Mouse (Mus musculus) right cerebral cortex, adult 2 months (tissue): Measurements from ENCODE around the gene Asnsd1.
"Not testable (repeated sequence)": the region's sequence is repeated elsewhere in the genome, so short reads cannot be mapped to it uniquely, and the experiment has no call there.

Experiments
- DNase-seq, 2 experiments: peaks; one replicate each; pipeline ENCODE4 v3.0.0; 2021 to 2022; ENCODE audit warnings: low spot score in 2 of 2

The Asnsd1 gene

GRCm38 (mm10) chr1:53352327-53353261, at the start of gene Asnsd1, which contains the start of the genes Asdurf and Gm28551:
Gene Asnsd1 (minus strand): TSS chr1:53352752.
Gene Asdurf (minus strand): TSS chr1:53352619.
Gene Gm28551 (minus strand): TSS chr1:53352667.
- peak; percentile 96 to 99 for DNase-seq

GRCm38 (mm10) chr1:53393936-53394760, 41.6 kb upstream of the Asnsd1 start:
- DNase-seq = peak; percentile 49 to 61

- no peak for DNase-seq
These were observed 36.2 kb upstream of the Asnsd1 start for GRCm38 (mm10) chr1:53388762-53389161.

DNA sequence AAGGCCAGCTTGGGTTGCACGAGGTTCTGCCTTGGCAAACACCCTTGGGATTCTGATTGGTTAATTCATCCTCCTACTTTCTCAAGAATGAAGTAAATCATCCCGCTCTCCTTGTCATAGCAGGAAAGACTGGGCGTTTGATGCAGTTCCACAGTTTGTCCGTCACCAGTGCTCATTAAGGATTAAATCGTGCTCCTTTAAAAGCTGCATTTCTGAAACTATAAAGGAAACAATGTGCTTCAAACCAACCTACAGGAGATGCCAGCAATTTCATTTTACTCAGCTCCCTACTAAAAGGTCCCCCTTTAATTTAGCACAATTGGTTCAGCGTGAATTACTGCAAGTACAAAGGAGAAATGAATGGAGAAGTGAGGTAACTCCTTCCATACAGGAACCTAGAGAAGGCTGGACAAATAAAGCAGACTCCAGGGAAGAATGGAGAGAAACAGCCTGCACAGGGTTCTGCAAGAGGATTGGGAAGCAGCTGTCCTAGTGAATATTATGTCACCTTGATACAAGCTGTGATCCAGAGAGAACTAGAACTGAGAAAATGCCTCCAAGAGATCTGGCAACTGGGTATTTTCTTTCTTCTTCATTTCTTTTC, 31.6 kb upstream of the Asnsd1 start:
- no peak for DNase-seq

GRCm38 (mm10) chr1:53377731-53378130, 25.2 kb upstream of the Asnsd1 start:
- DNase-seq = no peak

DNA sequence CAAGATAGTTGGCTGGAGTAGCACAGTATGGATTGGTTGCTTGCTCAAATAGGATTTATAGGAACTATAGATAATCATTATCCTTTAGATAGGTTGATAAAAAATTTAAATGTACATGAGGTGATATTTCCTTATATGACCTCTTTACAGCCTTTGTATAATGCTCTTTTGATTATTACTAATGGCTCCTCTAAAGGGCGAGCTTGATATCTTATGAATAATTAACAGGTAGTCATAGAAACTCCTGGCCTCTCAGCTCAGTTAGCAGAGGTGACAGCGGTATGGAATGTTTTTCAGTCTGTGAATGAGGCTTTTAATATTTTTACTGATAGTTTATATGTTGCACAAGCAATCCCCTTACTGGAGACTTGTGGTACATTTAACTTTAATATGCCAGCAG, 23.4 kb upstream of the Asnsd1 start:
- not testable (repeated sequence) for DNase-seq

DNA sequence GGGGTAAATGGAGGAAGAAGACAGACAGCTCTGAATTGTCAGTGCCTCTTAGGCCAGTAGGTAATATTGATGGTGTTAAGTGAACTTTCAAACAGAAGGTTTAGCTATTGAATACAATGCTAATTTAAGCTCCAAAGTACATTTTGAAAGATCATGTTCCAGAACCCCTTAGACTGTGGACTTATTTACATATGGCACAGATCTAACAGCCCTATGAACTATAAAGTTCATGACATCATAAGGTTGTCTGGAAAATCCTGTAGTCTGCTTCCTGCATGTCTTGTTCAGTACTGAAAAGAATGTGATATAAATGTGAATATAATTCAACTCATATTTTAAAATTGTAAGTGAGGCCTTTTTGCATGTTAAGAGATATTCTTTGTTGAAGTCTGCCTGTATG, 6.4 kb upstream of the Asnsd1 start:
- no peak for DNase-seq

DNA sequence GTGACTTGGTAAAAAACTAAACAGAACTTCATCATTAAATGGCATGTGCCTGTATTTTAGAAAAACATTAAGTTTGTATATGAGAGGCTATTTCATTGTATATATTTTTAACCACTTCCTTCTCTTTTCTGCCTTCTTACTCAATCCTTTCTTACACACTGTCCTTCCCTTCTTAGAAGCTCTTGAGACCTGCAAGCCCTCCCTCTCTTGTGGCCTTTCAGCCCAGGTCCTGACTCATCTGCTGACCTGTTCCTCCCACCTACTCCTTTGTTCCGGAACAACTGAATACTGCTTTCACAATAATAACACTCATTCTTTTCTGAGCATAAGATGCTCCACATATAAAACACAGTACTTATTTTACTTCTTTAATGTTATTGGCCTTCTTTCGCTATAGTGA, 11.5 kb downstream of the Asnsd1 start:
- no peak for DNase-seq

GRCm38 (mm10) chr1:53337403-53337802, 15.1 kb downstream of the Asnsd1 start:
- not testable (repeated sequence) for DNase-seq

- DNase-seq = no peak
These were observed 17.1 kb downstream of the Asnsd1 start for GRCm38 (mm10) chr1:53335465-53335864.

GRCm38 (mm10) chr1:53333527-53333926, 19.0 kb downstream of the Asnsd1 start:
- not testable (repeated sequence) for DNase-seq

- no peak for DNase-seq
These were observed 27.6 kb downstream of the Asnsd1 start for GRCm38 (mm10) chr1:53324827-53325494.

- no peak for DNase-seq
These were observed 28.3 kb downstream of the Asnsd1 start for GRCm38 (mm10) chr1:53324277-53324676.

GRCm38 (mm10) chr1:53323254-53323653, 29.3 kb downstream of the Asnsd1 start:
- DNase-seq = no peak

DNA sequence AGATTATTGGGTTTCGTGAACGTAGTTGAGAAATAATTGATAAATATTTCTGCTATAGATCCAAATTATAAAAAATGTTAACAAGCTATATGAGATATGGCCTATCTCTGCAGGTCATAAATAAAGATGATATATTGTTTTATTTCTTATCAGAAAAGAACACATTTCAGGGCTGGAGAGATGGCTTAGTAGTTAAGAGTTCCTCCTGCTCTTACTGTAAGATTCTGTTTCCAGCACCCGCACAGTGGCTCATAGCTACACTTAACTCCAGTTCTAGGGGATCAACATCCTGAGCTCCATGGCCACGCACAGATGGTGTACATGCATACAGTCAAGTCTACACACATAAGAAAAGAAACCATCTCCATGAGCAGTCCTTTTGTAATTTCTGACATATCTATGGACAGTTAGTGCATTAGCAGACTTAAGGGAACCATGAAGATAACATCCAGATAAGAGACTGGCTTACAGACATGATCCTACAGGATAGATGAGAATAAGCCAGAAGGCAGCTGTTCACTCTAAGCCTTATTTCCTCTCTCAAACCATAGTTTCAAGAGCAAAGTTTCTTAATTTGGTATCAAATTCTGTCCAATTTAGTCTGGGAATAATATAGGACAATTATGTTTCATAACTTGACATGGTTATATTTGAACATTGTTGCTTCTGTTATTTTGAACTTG, 30.7 kb downstream of the Asnsd1 start:
- DNase-seq = no peak

DNA sequence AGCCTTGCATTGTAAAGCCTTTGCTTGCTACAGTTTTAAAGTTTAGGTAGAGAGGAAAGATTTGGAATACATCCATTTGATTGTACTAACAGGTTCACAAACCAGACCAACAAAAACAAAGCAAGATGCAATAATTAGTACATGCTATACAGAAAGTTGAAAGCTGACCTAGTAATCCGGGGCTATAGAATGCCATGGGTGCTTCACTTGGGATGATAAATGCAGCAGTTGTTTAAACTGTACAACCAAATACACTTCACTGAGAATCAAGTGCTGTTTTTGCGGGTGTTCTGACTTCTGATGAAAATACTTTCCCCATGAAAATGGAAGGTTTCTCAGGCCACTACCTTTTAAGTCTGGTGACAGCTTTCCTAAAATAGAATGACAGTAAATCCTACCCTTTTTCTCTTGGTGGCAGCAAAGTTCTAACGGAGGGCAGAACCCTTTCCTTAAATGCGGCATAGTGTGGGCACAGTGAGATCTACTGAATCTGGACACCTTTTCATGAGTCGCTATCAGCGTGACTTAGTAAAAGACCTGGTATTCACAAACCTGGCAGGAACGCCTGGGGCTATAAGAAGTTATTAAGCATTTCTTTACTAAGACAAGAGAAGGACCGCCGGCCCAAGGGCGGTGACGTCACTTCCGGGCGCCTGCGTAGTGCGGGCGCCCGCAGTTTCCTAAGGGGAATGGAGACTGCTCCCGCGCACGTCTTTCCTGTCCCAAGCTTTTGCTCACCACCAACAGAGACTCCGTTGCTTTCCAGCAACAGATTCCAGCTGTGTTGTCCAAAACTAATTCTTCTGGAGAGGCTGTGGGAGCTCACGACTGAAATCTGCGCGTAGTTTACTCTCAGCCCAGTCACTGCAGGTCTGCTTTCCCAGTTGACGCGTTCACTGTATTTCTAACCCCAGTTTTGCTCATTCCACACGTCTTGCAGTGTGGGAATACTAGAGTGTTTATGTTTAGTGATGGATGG, 39.3 kb downstream of the Asnsd1 start, which contains the start of gene Osgepl1:
Osgepl1 (plus strand) TSS at position 636 of the 979 bp plus-strand sequence.
- peak; percentile 84 to 92 for DNase-seq

- no peak for DNase-seq
These were observed 52.0 kb downstream of the Asnsd1 start for GRCm38 (mm10) chr1:53300506-53300905.

DNA sequence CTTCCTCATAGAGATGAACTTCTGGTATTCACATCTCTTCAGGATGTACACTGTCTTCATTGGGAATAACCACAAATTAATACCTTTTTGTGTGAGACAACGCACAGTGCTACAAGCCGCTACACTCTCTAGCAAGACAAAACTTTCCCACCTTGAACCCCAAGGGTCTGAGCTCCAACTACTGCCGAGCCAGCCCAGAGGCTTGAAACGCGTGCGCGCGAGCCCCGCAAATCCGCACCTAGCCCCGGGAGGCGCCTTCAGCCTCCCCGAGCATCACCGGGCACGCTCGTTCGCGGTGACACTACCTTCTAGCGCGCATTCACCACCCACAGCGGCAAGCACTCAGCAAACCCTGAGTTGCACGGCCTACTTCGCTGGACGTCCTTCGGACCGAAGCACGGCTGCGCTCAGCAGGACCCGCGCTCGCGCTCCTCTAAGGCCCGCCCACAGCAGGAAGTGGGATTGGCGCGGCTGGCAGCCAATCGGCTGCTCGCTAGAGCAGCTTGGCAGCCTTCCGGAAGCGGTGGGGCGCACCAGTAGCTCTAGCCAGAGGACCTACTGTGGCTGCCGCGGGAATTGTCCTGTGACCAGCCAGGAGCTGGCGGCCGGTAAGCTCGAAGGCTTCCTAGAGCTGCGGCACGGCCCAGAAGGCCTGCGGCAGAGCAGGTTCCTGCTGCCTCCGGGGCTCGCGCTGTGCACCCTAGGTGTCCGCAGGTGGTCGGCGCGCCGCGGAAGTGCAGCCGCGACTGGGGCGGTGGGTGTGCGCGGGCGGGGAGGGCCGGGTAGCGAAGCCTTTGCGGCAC, 55.8 kb downstream of the Asnsd1 start, which contains the start of the genes Pms1, Ormdl1 and Gm28778:
Pms1 (minus strand) TSS at position 438 of the 803 bp plus-strand sequence.
Ormdl1 (plus strand) TSS at position 515 of the 803 bp plus-strand sequence.
Gm28778 (plus strand) TSS at position 531 of the 803 bp plus-strand sequence.
- peak; percentile 95 for DNase-seq
